Mouse (Mus musculus) heart, embryonic 16.5 days (tissue): ENCODE measurements around the gene Ddx47. TPM values are rescaled to one million over a fixed set of nuclear protein-coding genes. Genes with fewer than 3 reads are reported as not detected.

Experiments used
- ATAC-seq: fragments of 200-750 bp; cut with Nextera tagmentation; replicated peaks from 2 replicates; pipeline ENCODE4 v1.8.0; 2017; ENCODE audit warnings: moderate number of reproducible peaks; ENCODE audit not compliant: insufficient read depth, low FRiP score; ENCODE audit errors: extremely low read depth
- H3K27ac ChIP-seq: fragments of 300-500 bp; sonication (generic); 2 replicates; pipeline ENCODE4 v1.5.1; 2014; ENCODE audit warnings: mild to moderate bottlenecking, low read length, control low read depth, moderate library complexity
- H3K27me3 ChIP-seq: fragments of 300-500 bp; sonication (generic); 2 replicates; pipeline ENCODE4 v1.6.1; 2014; ENCODE audit warnings: low read length, mixed read lengths; ENCODE audit not compliant: control insufficient read depth, insufficient read depth
- H3K36me3 ChIP-seq: fragments of 300-500 bp; sonication (generic); 2 replicates; pipeline ENCODE4 v1.6.1; 2014; ENCODE audit not compliant: control insufficient read depth, insufficient read depth
- H3K4me1 ChIP-seq: fragments of 300-500 bp; sonication (generic); 2 replicates; pipeline ENCODE4 v1.6.1; 2014; ENCODE audit warnings: low read length, mixed read lengths; ENCODE audit not compliant: control insufficient read depth, insufficient read depth
- H3K4me2 ChIP-seq: fragments of 300-500 bp; sonication (generic); 2 replicates; pipeline ENCODE4 v1.6.1; 2014; ENCODE audit warnings: low read depth, mild to moderate bottlenecking, control low read depth, low read length
- H3K4me3 ChIP-seq: fragments of 300-500 bp; sonication (generic); 2 replicates; pipeline ENCODE4 v1.5.1; 2014; ENCODE audit warnings: mild to moderate bottlenecking, control low read depth, low read length
- H3K9ac ChIP-seq: fragments of 300-500 bp; sonication (generic); 2 replicates; pipeline ENCODE4 v1.6.1; 2014; ENCODE audit warnings: low read length, control low read depth
- H3K9me3 ChIP-seq: fragments of 300-500 bp; sonication (generic); replicated peaks from 2 replicates; pipeline ENCODE4 v1.6.1; 2016; ENCODE audit warnings: low read length; ENCODE audit not compliant: control insufficient read depth
- WGBS: fragments of 180-500 bp; shearing (Covaris S2); extraction: QIAGEN DNeasy Blood & Tissue Kit; methylation state at CpG from one replicate; pipeline ENCODE4 v1.1.7; 2014; 5-methylcytosine and 5-hydroxymethylcytosine counted together
- polyA plus RNA-seq: library from polyadenylated mRNA; unstranded; fragments of >200 nt; fragmentation: Nextera tagmentation; extraction: Ambion mirVana; gene quantifications from 2 replicates; pipeline ENCODE4 v1.2.1, GENCODE M21; 2015

Ddx47 gene
- polyA plus RNA-seq, 1 experiment from 2014 or later, result 77.1 TPM

DNA sequence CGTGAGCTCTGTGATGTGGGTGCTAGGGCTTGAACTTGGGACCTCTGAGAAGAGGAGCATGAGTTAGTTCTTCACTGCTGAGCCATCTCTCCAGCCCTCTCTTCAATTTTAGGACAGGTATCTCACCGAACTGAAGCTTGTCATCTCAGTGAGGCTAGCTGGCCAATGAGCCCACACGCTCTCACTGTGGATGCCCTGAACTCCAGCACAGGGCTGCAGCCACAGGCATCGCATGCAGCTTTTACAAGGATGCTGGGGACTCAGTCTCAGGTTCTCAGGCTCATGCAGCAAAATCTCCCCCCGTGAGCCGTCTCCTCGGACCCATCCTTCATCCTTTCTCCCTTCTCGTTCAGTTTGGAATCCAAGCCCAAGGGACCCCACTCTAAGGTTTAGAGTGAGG lies 13.3 kb upstream of the Ddx47 start:
- Histone ChIP-seq H3K9me3 (no peaks in the 10 kb centered on the region), H3K4me1 (0 out of 2 replicates have a peak, but pooled peaks cover 3% of the 10 kb centered on the region), H3K9ac (no peak overlapping the region), H3K4me3 (no peak overlapping the region), H3K27me3 (no peaks in the 10 kb centered on the region), H3K4me2 (no peak overlapping the region), H3K27ac (no peak overlapping the region), H3K36me3 (no peaks in the 10 kb centered on the region)
- ATAC-seq, result no peak
- 86% methylated on average over 8 of the region's 8 CpGs for WGBS

DNA sequence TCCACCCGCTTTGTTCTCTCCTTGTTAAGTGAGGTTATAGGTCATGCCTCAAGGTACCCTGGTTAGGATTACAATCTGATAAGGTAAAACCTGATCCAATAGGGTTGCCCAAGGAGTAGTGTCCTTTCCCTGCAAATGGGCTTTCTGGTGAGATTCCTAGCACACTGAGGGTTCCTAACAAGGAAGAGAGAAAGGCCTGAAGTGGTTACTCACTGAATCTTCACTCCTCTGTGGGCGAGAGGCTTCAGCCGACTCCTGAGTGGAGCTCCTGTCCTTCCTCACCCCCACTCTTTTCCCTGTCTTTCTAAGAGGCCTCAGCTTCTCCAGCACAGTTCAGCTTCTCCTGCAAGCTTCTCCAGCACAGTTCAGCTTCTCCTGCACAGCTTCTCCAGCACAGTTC lies 12.6 kb upstream of the Ddx47 start:
- Histone ChIP-seq H3K27ac (no peak overlapping the region), H3K36me3 (no peaks in the 10 kb centered on the region), H3K4me2 (no peak overlapping the region), H3K9ac (no peak overlapping the region), H3K9me3 (no peaks in the 10 kb centered on the region), H3K4me3 (no peak overlapping the region), H3K4me1 (0 out of 2 replicates have a peak, but pooled peaks cover 3% of the 10 kb centered on the region), H3K27me3 (no peaks in the 10 kb centered on the region)
- ATAC-seq, result no peak
- 64% methylated on average over 3 of the region's 3 CpGs for WGBS

GRCm38 (mm10) chr6:135000272-135000671 lies 11.1 kb upstream of the Ddx47 start:
- no peak overlapping the region for H3K4me2 ChIP-seq
- WGBS, result 32% methylated on average over 4 of the region's 4 CpGs
- ATAC-seq, result no peak

GRCm38 (mm10) chr6:135001991-135002390 lies 9.4 kb upstream of the Ddx47 start:
- no peak for ATAC-seq
- H3K4me2 ChIP-seq, result no peak overlapping the region

More at GRCm38 (mm10) chr6:135000272-135000671, 11.1 kb upstream of the Ddx47 start:
- Histone ChIP-seq H3K4me1 (0 out of 2 replicates have a peak, but pooled peaks cover 3% of the 10 kb centered on the region), H3K9me3 (no peaks in the 10 kb centered on the region), H3K27ac (no peak overlapping the region), H3K9ac (no peak overlapping the region), H3K27me3 (no peaks in the 10 kb centered on the region), H3K4me3 (no peak overlapping the region), H3K36me3 (no peaks in the 10 kb centered on the region)

DNA sequence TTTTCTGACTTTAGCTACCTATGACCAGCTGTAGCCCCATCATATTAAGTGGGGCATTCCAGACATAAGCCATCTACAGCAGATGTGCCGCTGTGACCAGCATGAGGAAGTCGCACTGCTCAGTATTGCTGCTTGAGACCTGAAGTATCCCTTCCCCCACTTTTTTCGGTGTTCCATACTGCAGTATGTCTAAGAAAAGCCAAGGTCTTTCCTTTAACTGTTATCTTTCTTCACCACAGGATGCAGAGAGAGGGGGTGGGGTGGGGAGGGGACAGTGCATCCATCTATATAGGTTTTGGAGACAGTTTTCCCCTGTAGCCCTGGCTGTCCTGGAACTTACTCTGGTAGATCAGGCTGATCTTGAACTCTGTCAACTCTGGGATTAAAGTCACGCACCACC lies 5.0 kb upstream of the Ddx47 start:
- H3K9ac ChIP-seq, result no peak overlapping the region
- 82% methylated on average over 4 of the region's 4 CpGs for WGBS
- ATAC-seq, result no peak
- H3K4me3 ChIP-seq, result no peak overlapping the region
- no peaks in the 10 kb centered on the region for H3K4me1 ChIP-seq
- H3K27me3 ChIP-seq, result no peaks in the 10 kb centered on the region
- H3K9me3 ChIP-seq, result no peaks in the 10 kb centered on the region
- H3K4me2 ChIP-seq, result no peak overlapping the region
- H3K36me3 ChIP-seq, result no peaks in the 10 kb centered on the region
- H3K27ac ChIP-seq, result no peak overlapping the region

More at GRCm38 (mm10) chr6:135001991-135002390, 9.4 kb upstream of the Ddx47 start:
- Histone ChIP-seq H3K27ac (no peak overlapping the region), H3K9ac (no peak overlapping the region), H3K27me3 (no peaks in the 10 kb centered on the region), H3K9me3 (no peaks in the 10 kb centered on the region), H3K4me1 (0 out of 2 replicates have a peak, but pooled peaks cover 3% of the 10 kb centered on the region), H3K36me3 (no peaks in the 10 kb centered on the region), H3K4me3 (no peak overlapping the region)
- 87% methylated on average over 4 of the region's 4 CpGs for WGBS

DNA sequence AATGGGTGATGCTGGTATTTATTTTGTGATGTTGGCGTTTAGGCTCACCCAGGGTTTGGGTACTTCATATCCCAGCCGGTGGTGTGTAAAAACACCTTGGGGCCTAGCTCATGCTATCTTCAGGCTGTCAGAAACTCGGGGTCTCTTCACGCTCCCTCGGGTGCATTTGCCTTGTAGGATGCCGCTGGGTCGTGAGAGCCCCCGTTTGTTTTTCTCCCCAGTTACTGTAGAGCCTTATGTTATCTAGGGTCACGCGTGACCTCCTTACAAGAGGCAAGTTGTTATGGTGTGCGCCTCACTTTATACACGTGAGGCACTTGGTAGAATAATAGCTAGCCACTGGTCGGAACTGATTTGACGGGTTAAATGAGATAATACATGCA lies 313 bp downstream of the Ddx47 start:
- Histone ChIP-seq H3K9ac (peak overlapping the region; percentile 82), H3K27ac (peak overlapping the region; percentile 12), H3K27me3 (no peaks in the 10 kb centered on the region), H3K4me3 (peak overlapping the region; percentile 72), H3K36me3 (peaks cover 30% of the 10 kb centered on the region), H3K4me2 (peak overlapping the region; percentile 69), H3K4me1 (peaks cover 6% of the 10 kb centered on the region), H3K9me3 (no peaks in the 10 kb centered on the region)
- ATAC-seq, result peak; percentile 37
- 0% methylated on average over 14 of the region's 14 CpGs for WGBS

GRCm38 (mm10) chr6:135017211-135017610 lies 5.8 kb downstream of the Ddx47 start:
- no peak for ATAC-seq
- 48% methylated on average over 11 of the region's 11 CpGs for WGBS
- H3K36me3 ChIP-seq, result peaks cover 76% of the 10 kb centered on the region
- no peaks in the 10 kb centered on the region for H3K27me3 ChIP-seq
- H3K9ac ChIP-seq, result no peak overlapping the region
- no peaks in the 10 kb centered on the region for H3K9me3 ChIP-seq
- H3K4me1 ChIP-seq, result peaks cover 4% of the 10 kb centered on the region
- no peak overlapping the region for H3K4me3 ChIP-seq
- H3K27ac ChIP-seq, result no peak overlapping the region
- H3K4me2 ChIP-seq, result no peak overlapping the region

- H3K4me1 ChIP-seq, result no peaks in the 10 kb centered on the region
- no peak for ATAC-seq
- H3K9ac ChIP-seq, result no peak overlapping the region
- H3K27ac ChIP-seq, result no peak overlapping the region
- H3K27me3 ChIP-seq, result no peaks in the 10 kb centered on the region
- WGBS, result 61% methylated on average over 10 of the region's 10 CpGs
- no peak overlapping the region for H3K4me3 ChIP-seq
- H3K36me3 ChIP-seq, result peaks cover 90% of the 10 kb centered on the region
- H3K9me3 ChIP-seq, result no peaks in the 10 kb centered on the region
- H3K4me2 ChIP-seq, result no peak overlapping the region
Observed at GRCm38 (mm10) chr6:135019564-135019963, 8.2 kb downstream of the Ddx47 start.

- no peaks in the 10 kb centered on the region for H3K27me3 ChIP-seq
- WGBS, result 72% methylated on average over 3 of the region's 3 CpGs
- H3K4me1 ChIP-seq, result peaks cover under 1% of the 10 kb centered on the region
- ATAC-seq, result no peak
- no peak overlapping the region for H3K27ac ChIP-seq
- H3K9me3 ChIP-seq, result no peaks in the 10 kb centered on the region
- H3K4me3 ChIP-seq, result no peak overlapping the region
- H3K36me3 ChIP-seq, result peaks cover 70% of the 10 kb centered on the region
- no peak overlapping the region for H3K4me2 ChIP-seq
- no peak overlapping the region for H3K9ac ChIP-seq
Observed at GRCm38 (mm10) chr6:135021633-135022032, 10.2 kb downstream of the Ddx47 start.
